Mouse (Mus musculus) embryonic facial prominence, embryonic 15.5 days (tissue): ENCODE data around the gene Tob2. TPM values are rescaled to one million over a fixed set of nuclear protein-coding genes. Genes with fewer than 3 reads are reported as not detected.

ENCODE experiments used
- ATAC-seq: fragments of 200-750 bp; cut with Nextera tagmentation; 2 replicates; pipeline ENCODE4 v1.8.0; 2017; ENCODE audit warnings: low read depth, moderate TSS enrichment; ENCODE audit not compliant: insufficient number of reproducible peaks, low FRiP score, low TSS enrichment
- H3K27ac ChIP-seq: fragments of 300-500 bp; sonication (generic); replicated peaks from 2 replicates; pipeline ENCODE4 v1.5.1; 2015; ENCODE audit warnings: mild to moderate bottlenecking, inconsistent platforms
- H3K27me3 ChIP-seq: fragments of 300-500 bp; sonication (generic); 2 replicates; pipeline ENCODE4 v1.6.1; 2015; ENCODE audit warnings: inconsistent platforms
- H3K36me3 ChIP-seq: fragments of 300-500 bp; sonication (generic); 2 replicates; pipeline ENCODE4 v1.6.1; 2015; ENCODE audit warnings: mild to moderate bottlenecking, inconsistent platforms
- H3K4me1 ChIP-seq: fragments of 300-500 bp; sonication (generic); 2 replicates; pipeline ENCODE4 v1.6.1; 2015; ENCODE audit warnings: inconsistent platforms
- H3K4me2 ChIP-seq: fragments of 300-500 bp; sonication (generic); replicated peaks from 2 replicates; pipeline ENCODE4 v1.6.1; 2015; ENCODE audit warnings: mild to moderate bottlenecking, inconsistent platforms
- H3K4me3 ChIP-seq: fragments of 300-500 bp; sonication (generic); replicated peaks from 2 replicates; pipeline ENCODE4 v1.5.1; 2015; ENCODE audit warnings: mild to moderate bottlenecking, inconsistent platforms
- H3K9ac ChIP-seq: fragments of 300-500 bp; sonication (generic); 2 replicates; pipeline ENCODE4 v1.6.1; 2015; ENCODE audit warnings: inconsistent platforms
- H3K9me3 ChIP-seq: fragments of 300-500 bp; sonication (generic); replicated peaks from 2 replicates; pipeline ENCODE4 v1.6.1; 2016; ENCODE audit warnings: inconsistent platforms
- WGBS: fragments of 180-500 bp; shearing (Covaris S2); methylation state at CpG from one replicate; pipeline ENCODE4 v1.1.7; 2015; 5-methylcytosine and 5-hydroxymethylcytosine counted together
- polyA plus RNA-seq: library from polyadenylated mRNA; unstranded; fragments of >200 nt; fragmentation: Nextera tagmentation; extraction: Ambion mirVana; gene quantifications from 2 replicates; pipeline ENCODE4 v1.2.1, GENCODE M21; 2015

The Tob2 gene
- polyA plus RNA-seq, 1 experiment from 2014 or later, result 33.8 TPM

DNA sequence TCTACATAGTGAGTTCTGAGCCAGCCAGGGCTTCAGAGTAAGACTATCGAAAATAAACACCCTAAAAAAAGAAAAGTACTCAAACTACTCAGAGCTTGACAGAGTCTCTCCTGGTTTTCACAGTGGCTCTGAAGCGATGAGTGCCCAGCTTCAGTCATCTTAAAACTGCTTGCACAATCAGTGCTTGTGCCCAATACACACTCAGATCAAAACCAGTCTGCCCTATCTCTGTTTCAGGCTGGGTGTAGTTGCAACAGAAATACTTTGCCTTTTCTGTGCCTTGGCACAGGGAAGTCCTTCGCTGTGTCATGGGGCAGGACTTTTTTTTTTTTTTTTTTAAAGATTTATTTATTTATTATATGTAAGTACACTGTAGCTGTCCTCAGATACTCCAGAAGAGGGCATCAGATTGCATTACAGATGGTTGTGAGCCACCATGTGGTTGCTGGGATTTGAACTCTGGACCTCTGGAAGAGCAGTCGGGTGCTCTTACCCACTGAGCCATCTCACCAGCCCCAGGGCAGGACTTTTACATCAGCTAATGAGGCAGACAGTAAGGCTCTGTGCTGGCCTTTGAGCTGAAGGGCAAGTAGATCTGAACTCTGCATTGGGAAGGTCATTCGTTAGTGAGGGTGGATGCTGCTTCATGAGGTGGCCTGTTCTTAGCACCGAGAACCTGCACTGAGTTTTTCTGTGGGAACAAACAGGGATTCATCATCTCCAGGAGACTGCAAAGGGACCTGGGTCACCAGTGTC is 28.4 kb upstream of the Tob2 start:
- H3K9ac ChIP-seq, result no peak overlapping the region
- H3K9me3 ChIP-seq, result no peaks in the 10 kb centered on the region
- H3K27ac ChIP-seq, result no peak overlapping the region
- no peaks in the 10 kb centered on the region for H3K4me1 ChIP-seq
- ATAC-seq, result no peak
- H3K36me3 ChIP-seq, result peaks cover 40% of the 10 kb centered on the region
- no peak overlapping the region for H3K4me3 ChIP-seq
- H3K4me2 ChIP-seq, result no peak overlapping the region
- no peaks in the 10 kb centered on the region for H3K27me3 ChIP-seq
- 89% methylated on average over 6 of the region's 6 CpGs for WGBS

DNA sequence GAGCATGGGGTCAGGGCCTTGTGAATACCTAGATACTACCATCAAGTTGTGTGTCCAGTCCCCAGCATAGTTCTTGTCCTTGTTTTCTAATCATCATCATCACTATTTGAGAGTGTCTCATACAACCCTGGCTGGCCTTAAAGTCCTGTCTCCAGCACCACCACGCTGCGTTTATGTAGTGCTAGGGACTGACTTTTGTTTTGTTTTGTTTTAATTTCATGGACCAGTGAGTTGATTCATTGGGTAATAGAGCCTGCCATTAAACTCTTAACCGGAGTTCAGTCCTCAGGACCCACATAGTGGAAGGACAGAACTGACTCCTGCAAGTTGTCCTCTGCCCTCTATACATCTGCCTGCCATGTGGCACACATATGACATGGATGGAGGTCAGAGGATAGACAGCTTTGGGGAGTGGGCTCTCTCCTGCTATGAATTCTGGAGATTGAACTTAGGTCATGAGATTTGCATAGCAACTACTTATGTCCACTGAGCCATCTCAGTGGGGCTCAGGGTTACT is 26.9 kb upstream of the Tob2 start:
- no peak for ATAC-seq
- 80% methylated on average over 3 of the region's 3 CpGs for WGBS

DNA sequence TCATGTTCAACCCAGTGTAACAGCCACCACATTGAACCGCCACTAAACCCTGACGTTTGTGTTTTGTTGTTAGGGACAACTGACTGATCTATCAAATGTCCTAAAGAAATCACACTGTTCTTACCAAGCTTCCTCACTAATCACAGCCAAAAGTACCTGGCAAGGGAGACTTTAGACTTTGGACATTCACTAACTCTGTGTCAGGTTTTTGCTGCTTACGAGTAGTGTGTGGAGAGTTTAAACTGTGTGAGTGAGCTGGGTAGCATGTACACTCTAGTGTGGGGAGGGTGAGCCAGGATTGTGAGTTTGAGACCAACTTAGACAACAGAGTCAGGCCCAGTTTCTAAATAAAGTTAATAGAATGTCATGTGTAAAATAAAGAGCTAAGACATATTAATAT is 23.8 kb upstream of the Tob2 start:
- Histone ChIP-seq H3K4me3 (no peak overlapping the region), H3K9ac (no peak overlapping the region), H3K4me1 (peaks cover 7% of the 10 kb centered on the region; the same call in 1 of the 2 replicates), H3K9me3 (no peaks in the 10 kb centered on the region), H3K27me3 (no peaks in the 10 kb centered on the region), H3K27ac (no peak overlapping the region), H3K4me2 (no peak overlapping the region), H3K36me3 (0 out of 2 replicates have a peak, but pooled peaks cover 9% of the 10 kb centered on the region)
- 91% methylated on average over 3 of the region's 3 CpGs for WGBS
- no peak for ATAC-seq

More for the DNA sequence above, 26.9 kb upstream of the Tob2 start:
- H3K4me2 ChIP-seq, result no peak overlapping the region
- no peaks in the 10 kb centered on the region for H3K27me3 ChIP-seq
- H3K9me3 ChIP-seq, result no peaks in the 10 kb centered on the region
- no peak overlapping the region for H3K4me3 ChIP-seq
- H3K36me3 ChIP-seq, result peaks cover 27% of the 10 kb centered on the region
- no peak overlapping the region for H3K9ac ChIP-seq
- H3K27ac ChIP-seq, result no peak overlapping the region
- H3K4me1 ChIP-seq, result no peaks in the 10 kb centered on the region; the same call in 1 of the 2 replicates

DNA sequence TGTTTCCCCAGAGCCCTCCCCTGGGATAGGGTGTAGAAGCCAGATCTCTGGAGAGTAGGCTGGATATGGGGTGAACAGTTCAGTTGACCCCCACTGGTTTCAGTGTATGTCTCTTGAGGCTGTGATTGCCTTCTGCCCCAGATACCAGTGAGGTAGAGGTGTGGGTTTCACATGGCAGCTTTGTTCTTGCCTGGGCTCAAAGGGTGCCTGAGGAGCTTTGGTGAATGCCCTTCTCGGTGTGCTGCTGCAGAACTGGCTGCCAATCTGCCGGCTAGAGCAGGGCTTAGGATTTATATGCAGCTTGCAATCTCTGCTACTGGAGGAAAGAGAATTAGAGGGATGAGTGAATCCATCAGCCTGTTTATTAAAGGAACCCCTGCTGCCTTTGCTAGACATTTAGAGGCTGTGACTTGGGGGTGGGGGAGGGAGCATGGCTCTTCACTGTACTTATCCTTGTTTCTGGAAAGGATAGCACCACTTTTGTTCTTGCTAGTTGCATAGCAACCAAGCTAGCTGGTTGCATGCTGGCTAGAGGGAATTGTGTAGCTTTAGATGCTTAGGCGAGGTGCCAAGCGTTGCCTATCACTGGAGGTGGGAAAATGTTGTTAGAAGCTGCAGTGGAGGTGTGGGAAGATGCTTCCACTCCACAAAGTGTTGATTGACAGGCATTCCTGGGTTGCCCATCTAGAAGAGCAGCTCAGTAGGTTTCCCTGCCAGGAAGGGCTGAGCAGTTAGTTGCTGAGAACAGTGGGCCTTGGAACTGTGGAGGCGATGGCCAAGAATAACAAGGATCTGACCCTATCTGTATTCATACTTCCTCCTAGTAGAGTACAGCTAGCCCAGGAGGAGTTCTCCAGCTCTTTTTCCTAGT is 21.2 kb upstream of the Tob2 start:
- no peak overlapping the region for H3K27ac ChIP-seq
- H3K4me2 ChIP-seq, result no peak overlapping the region
- peaks cover 7% of the 10 kb centered on the region; the same call in 1 of the 2 replicates for H3K4me1 ChIP-seq
- no peak overlapping the region for H3K4me3 ChIP-seq
- no peak for ATAC-seq
- H3K9ac ChIP-seq, result no peak overlapping the region
- no peaks in the 10 kb centered on the region for H3K27me3 ChIP-seq
- no peaks in the 10 kb centered on the region for H3K36me3 ChIP-seq
- 75% methylated on average over 5 of the region's 5 CpGs for WGBS
- H3K9me3 ChIP-seq, result no peaks in the 10 kb centered on the region

DNA sequence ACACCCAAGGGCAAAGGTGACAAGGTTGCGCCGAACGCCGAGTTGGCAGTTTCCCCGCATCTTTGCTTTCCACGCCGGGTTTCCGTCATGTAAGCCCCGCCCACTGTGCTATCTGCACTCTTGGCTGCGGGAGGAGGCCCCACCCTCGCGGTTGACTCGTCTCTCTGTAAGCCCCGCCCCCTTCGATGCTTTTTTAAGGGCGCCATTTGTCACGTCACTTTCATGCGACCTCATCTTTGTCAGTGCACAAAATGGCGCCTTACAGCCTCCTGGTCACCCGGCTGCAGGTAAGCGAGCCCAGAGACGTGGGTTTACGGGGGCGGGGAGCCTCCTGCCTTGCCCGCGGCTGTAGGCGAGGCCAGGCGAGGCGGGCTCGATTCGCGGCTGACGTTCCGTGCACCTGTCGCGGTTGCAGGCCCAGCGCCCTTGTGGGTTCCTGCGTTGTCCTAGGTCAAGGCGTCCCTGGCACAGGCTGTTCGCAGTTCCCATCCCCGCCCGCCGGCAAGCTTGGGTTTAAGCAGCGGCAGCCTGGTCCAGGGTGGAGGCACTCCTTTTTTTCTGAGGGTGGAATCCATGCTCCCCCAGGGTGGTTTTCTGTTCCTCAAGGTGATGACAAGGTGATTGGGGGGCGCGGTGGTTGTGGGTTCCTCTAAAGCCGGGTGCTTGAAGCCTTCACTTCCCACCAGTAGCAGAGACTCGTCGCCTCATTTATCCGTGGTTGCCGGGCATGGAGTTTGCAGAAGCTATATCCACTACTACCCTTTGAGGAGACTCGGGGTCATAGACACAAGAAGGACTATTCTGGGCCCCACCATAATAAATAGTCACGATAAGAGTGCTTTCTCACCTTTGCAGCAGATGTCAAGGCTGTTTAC is 13.9 kb upstream of the Tob2 start, which contains the start of gene Aco2:
Aco2 (plus strand) TSS at position 48 of the 875 bp plus-strand sequence.
- peak; percentile 89 for ATAC-seq
- no peaks in the 10 kb centered on the region for H3K27me3 ChIP-seq
- peaks cover 30% of the 10 kb centered on the region for H3K36me3 ChIP-seq
- WGBS, result under 1% methylated on average over 53 of the region's 53 CpGs
- peak within 1 kb of the TSS; percentile 100 for H3K4me3 ChIP-seq
- H3K4me2 ChIP-seq, result peak within 1 kb of the TSS; percentile 81
- peak within 1 kb of the TSS; percentile 100 for H3K27ac ChIP-seq
- H3K9me3 ChIP-seq, result no peaks in the 10 kb centered on the region
- peaks cover 20% of the 10 kb centered on the region for H3K4me1 ChIP-seq
- H3K9ac ChIP-seq, result peak within 1 kb of the TSS; percentile 98

DNA sequence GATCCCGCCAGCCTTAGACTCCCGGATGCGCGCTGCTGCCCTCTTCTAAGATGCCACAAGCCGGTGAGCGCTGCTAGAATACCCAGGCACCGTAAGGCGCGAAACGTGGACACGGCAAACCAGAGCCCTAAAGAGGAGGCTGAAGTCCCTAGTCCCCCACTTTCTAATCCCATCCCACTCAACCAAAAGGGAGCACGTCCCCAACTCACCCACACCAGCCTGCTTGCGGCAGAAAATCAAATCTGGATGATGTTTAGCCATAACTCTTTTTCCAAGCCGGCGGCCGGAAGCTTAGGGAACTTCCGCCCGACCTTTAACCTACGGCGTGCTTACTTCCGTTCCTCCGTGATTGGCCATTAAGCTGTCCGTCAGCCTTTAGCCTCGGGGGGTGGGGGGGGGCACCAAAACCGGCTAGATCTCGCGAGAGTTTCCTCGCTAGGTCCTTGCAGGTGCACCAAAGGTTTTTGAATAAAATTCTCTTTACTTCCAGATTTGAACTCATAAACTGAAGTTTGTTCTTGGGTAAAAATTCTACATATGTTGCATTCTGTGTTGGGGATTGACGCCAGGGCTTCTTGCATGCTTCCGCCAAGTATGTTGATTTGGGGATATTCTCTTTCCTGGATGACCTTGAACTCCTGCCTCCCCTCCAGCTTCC is 13.1 kb upstream of the Tob2 start, which contains the start of gene Phf5a:
Phf5a (minus strand) TSS at position 308 of the 658 bp plus-strand sequence.
- under 1% methylated on average over 30 of the region's 30 CpGs for WGBS
- ATAC-seq, result peak; percentile 93

DNA sequence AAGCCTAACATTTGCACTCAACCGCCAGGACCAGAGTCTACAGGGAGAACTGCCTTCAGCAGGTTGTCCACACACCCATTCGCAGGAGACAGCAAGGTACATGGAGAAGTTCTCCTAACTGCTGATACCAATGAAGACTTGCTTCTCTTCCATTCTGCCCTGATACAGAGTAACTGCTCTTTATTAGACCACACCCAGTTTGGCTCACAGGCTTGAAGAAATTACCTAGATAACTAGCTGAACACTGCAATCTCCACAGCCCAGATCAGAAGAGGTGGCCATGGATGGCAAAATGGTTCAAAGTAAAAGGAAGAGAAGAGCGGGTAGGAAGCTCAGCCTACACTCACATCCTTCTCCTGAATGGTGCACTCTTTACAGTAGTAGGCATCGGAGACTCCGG is 11.4 kb upstream of the Tob2 start:
- no peaks in the 10 kb centered on the region for H3K27me3 ChIP-seq
- no peak for ATAC-seq
- no peak overlapping the region for H3K27ac ChIP-seq
- 95% methylated on average over 5 of the region's 5 CpGs for WGBS
- peaks cover 53% of the 10 kb centered on the region for H3K36me3 ChIP-seq
- H3K9me3 ChIP-seq, result no peaks in the 10 kb centered on the region
- H3K4me2 ChIP-seq, result no peak overlapping the region
- no peak overlapping the region for H3K4me3 ChIP-seq
- no peak overlapping the region for H3K9ac ChIP-seq
- peaks cover 20% of the 10 kb centered on the region for H3K4me1 ChIP-seq

More for the DNA sequence above, 13.1 kb upstream of the Tob2 start, which contains the start of gene Phf5a:
- H3K4me3 ChIP-seq, result peak within 1 kb of the TSS; percentile 100
- H3K9ac ChIP-seq, result peak within 1 kb of the TSS; percentile 98
- peak within 1 kb of the TSS; percentile 81 for H3K4me2 ChIP-seq
- H3K27ac ChIP-seq, result peak within 1 kb of the TSS; percentile 100
- H3K27me3 ChIP-seq, result no peaks in the 10 kb centered on the region
- peaks cover 38% of the 10 kb centered on the region for H3K36me3 ChIP-seq
- no peaks in the 10 kb centered on the region for H3K9me3 ChIP-seq
- H3K4me1 ChIP-seq, result peaks cover 20% of the 10 kb centered on the region

DNA sequence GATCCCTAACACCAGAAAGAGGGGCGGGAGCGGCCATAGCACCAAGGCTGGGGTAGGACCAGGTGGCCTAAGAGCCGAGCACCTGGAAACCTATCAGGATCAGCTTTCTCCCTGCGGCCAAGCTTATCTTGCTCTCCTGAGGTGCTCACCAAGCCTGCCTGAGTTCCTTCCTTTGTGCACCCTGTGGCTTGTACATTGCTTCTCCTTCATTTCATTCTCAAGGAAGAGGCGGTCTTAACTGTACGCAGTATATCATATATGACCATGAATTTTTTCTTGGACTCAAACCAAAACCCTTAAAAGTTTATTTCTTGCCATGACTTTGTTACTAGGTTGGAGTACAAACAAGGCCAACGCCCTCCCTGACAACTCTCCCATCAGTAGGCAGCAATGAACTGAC is 5.6 kb upstream of the Tob2 start:
- 0 out of 2 replicates have a peak, but pooled peaks cover 9% of the 10 kb centered on the region for H3K4me1 ChIP-seq
- H3K27me3 ChIP-seq, result no peaks in the 10 kb centered on the region
- no peak overlapping the region for H3K4me2 ChIP-seq
- no peaks in the 10 kb centered on the region for H3K9me3 ChIP-seq
- no peak for ATAC-seq
- 90% methylated on average over 7 of the region's 7 CpGs for WGBS
- H3K36me3 ChIP-seq, result peaks cover 40% of the 10 kb centered on the region
- H3K27ac ChIP-seq, result no peak overlapping the region
- H3K4me3 ChIP-seq, result no peak overlapping the region
- H3K9ac ChIP-seq, result no peak overlapping the region

DNA sequence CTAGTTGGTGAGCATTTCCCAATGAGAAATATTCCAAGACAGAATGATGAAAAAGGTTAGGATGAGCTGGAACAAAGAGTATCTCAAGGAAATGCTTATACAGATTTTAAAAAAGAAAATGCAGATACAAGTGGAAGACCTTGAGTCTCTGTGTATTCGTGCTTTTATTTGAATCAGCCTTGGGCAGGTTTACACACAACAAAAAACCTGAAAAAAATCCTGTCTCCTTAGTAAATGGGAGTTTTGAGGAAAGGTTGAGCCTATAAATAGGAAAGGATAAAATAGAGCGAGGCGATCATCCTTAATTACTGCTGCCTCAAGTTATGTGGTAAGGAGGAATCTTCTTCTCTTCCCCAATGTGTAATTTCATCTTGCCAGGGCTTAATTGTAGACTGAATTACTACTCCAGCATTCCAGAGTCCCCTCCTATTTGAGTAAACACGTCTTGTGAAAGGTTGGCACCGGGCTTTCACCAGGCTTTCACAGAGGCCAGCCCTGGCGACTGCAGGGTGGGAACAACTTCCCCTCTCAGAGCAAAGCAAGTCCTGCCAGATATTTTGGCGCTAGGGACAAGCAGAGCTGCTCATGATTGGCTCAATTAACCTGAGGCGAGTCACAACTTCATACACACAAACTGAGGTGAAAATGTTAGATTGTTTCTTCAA is 2.0 kb upstream of the Tob2 start:
- Histone ChIP-seq H3K9me3 (no peaks in the 10 kb centered on the region), H3K27ac (peak overlapping the region; percentile 88), H3K4me1 (peaks cover 12% of the 10 kb centered on the region), H3K27me3 (no peaks in the 10 kb centered on the region), H3K4me2 (peak overlapping the region; percentile 81), H3K4me3 (peak overlapping the region; percentile 95), H3K36me3 (peaks cover 4% of the 10 kb centered on the region; the same call in 1 of the 2 replicates), H3K9ac (no peak overlapping the region)
- ATAC-seq, result no peak
- 25% methylated on average over 8 of the region's 8 CpGs for WGBS
